Mouse (Mus musculus): ENCODE measurements at regions not wholly inside any gene's neighbourhood (a gene's known extent, or its start where the extent isn't known, plus 50 kb on each side); places are given as distances from the start of the nearest gene placed in this dataset.

- no peaks in the 10 kb centered on the region for H3K36me3 ChIP-seq
- H3K4me1 ChIP-seq, result no peaks in the 10 kb centered on the region
- no peaks in the 10 kb centered on the region for H3K27me3 ChIP-seq
- ATAC-seq (ENCODE audit: low FRiP score, low read depth), result no peak
- no peak overlapping the region for H3K27ac ChIP-seq
- H3K4me3 ChIP-seq, result no peak overlapping the region
- WGBS, result 93% methylated on average over 2 of the region's 2 CpGs
- no peak overlapping the region for H3K9ac ChIP-seq
- H3K9me3 ChIP-seq, result no peaks in the 10 kb centered on the region
- no peak overlapping the region for H3K4me2 ChIP-seq (replicated peaks)
Observed at GRCm38 (mm10) chr1:14613232-14613894, 1479.8 kb downstream of the 4930444P10Rik start.

GRCm38 (mm10) chr1:14609054-14609453 lies 1484.1 kb downstream of the 4930444P10Rik start:
- H3K27me3 ChIP-seq, result no peaks in the 10 kb centered on the region
- no peak for ATAC-seq (ENCODE audit: low FRiP score, low read depth)
- H3K27ac ChIP-seq, result no peak overlapping the region
- no peaks in the 10 kb centered on the region for H3K4me1 ChIP-seq
- no peaks in the 10 kb centered on the region for H3K36me3 ChIP-seq
- no peak overlapping the region for H3K9ac ChIP-seq
- H3K9me3 ChIP-seq, result no peaks in the 10 kb centered on the region
- no peak overlapping the region for H3K4me3 ChIP-seq
- no peak overlapping the region for H3K4me2 ChIP-seq (replicated peaks)
- WGBS, result 20% methylated on average over 2 of the region's 2 CpGs

GRCm38 (mm10) chr1:14595961-14596360 lies 1497.2 kb downstream of the 4930444P10Rik start:
- H3K36me3 ChIP-seq, result no peaks in the 10 kb centered on the region
- no peak overlapping the region for H3K27ac ChIP-seq
- no peaks in the 10 kb centered on the region for H3K9me3 ChIP-seq
- no peak overlapping the region for H3K4me2 ChIP-seq (replicated peaks)
- H3K9ac ChIP-seq, result no peak overlapping the region
- H3K4me1 ChIP-seq, result no peaks in the 10 kb centered on the region
- H3K4me3 ChIP-seq, result no peak overlapping the region
- H3K27me3 ChIP-seq, result 0 out of 2 replicates have a peak, but pooled peaks cover 3% of the 10 kb centered on the region
- WGBS, result 62% methylated on average over 1 of the region's 1 CpGs
- ATAC-seq (ENCODE audit: low FRiP score, low read depth), result no peak

GRCm38 (mm10) chr1:14589905-14590304 lies 1503.2 kb downstream of the 4930444P10Rik start:
- Histone ChIP-seq H3K4me3 (no peak overlapping the region), H3K9ac (no peak overlapping the region), H3K36me3 (no peaks in the 10 kb centered on the region), H3K27me3 (peaks cover 13% of the 10 kb centered on the region), H3K4me2 (replicated peaks) (no peak overlapping the region), H3K9me3 (no peaks in the 10 kb centered on the region), H3K27ac (no peak overlapping the region), H3K4me1 (no peaks in the 10 kb centered on the region)
- ATAC-seq (ENCODE audit: low FRiP score, low read depth), result no peak
- 87% methylated on average over 5 of the region's 5 CpGs for WGBS

GRCm38 (mm10) chr1:14579376-14579775 lies 1513.7 kb downstream of the 4930444P10Rik start:
- H3K4me2 ChIP-seq (replicated peaks), result no peak overlapping the region
- no peak for ATAC-seq (ENCODE audit: low FRiP score, low read depth)
- no peaks in the 10 kb centered on the region for H3K9me3 ChIP-seq
- no peaks in the 10 kb centered on the region for H3K36me3 ChIP-seq
- no peak overlapping the region for H3K4me3 ChIP-seq
- 90% methylated on average over 1 of the region's 1 CpGs for WGBS
- H3K9ac ChIP-seq, result no peak overlapping the region
- peaks cover 35% of the 10 kb centered on the region for H3K27me3 ChIP-seq
- no peak overlapping the region for H3K27ac ChIP-seq
- no peaks in the 10 kb centered on the region for H3K4me1 ChIP-seq

- 93% methylated on average over 1 of the region's 1 CpGs for whole genome bisulfite sequencing
- ATAC-seq (ENCODE audit: low FRiP score, low read depth), result no peak
- no peak overlapping the region for H3K27ac ChIP-seq
- H3K36me3 ChIP-seq, result no peaks in the 10 kb centered on the region
- no peak overlapping the region for H3K9ac ChIP-seq
- H3K27me3 ChIP-seq, result peaks cover 51% of the 10 kb centered on the region
- no peak overlapping the region for H3K4me2 ChIP-seq (replicated peaks)
- H3K4me1 ChIP-seq, result no peaks in the 10 kb centered on the region
- no peak overlapping the region for H3K4me3 ChIP-seq
- H3K9me3 ChIP-seq, result no peaks in the 10 kb centered on the region
Observed at GRCm38 (mm10) chr1:14576263-14576662, 1516.9 kb downstream of the 4930444P10Rik start.

GRCm38 (mm10) chr1:14570562-14570981 lies 1522.6 kb downstream of the 4930444P10Rik start:
- Histone ChIP-seq H3K4me2 (replicated peaks) (no peak overlapping the region), H3K9ac (no peak overlapping the region), H3K9me3 (no peaks in the 10 kb centered on the region), H3K27me3 (peaks cover 55% of the 10 kb centered on the region), H3K27ac (no peak overlapping the region), H3K36me3 (no peaks in the 10 kb centered on the region), H3K4me1 (peaks cover 5% of the 10 kb centered on the region), H3K4me3 (no peak overlapping the region)
- no peak for ATAC-seq (ENCODE audit: low FRiP score, low read depth)
- WGBS, result 29% methylated on average over 5 of the region's 5 CpGs

GRCm38 (mm10) chr1:14570113-14570512 lies 1523.0 kb downstream of the 4930444P10Rik start:
- Histone ChIP-seq H3K27me3 (peaks cover 57% of the 10 kb centered on the region), H3K36me3 (no peaks in the 10 kb centered on the region), H3K4me1 (peaks cover 5% of the 10 kb centered on the region), H3K27ac (no peak overlapping the region), H3K9me3 (no peaks in the 10 kb centered on the region), H3K4me3 (no peak overlapping the region), H3K4me2 (replicated peaks) (no peak overlapping the region), H3K9ac (no peak overlapping the region)
- WGBS, result 30% methylated on average over 3 of the region's 3 CpGs
- ATAC-seq (ENCODE audit: low FRiP score, low read depth), result no peak

- H3K4me1 ChIP-seq, result peaks cover 5% of the 10 kb centered on the region
- H3K9ac ChIP-seq, result no peak overlapping the region
- H3K9me3 ChIP-seq, result no peaks in the 10 kb centered on the region
- no peak overlapping the region for H3K27ac ChIP-seq
- WGBS, result 11% methylated on average over 4 of the region's 4 CpGs
- H3K36me3 ChIP-seq, result no peaks in the 10 kb centered on the region
- H3K4me2 ChIP-seq (replicated peaks), result no peak overlapping the region
- peaks cover 68% of the 10 kb centered on the region for H3K27me3 ChIP-seq
- no peak; the same call in 1 of the 2 replicates for ATAC-seq (ENCODE audit: low FRiP score, low read depth)
- H3K4me3 ChIP-seq, result no peak overlapping the region
Observed at GRCm38 (mm10) chr1:14567006-14567405, 1526.1 kb downstream of the 4930444P10Rik start.

GRCm38 (mm10) chr1:14566386-14566785 lies 1526.7 kb downstream of the 4930444P10Rik start:
- H3K27me3 ChIP-seq, result peaks cover 66% of the 10 kb centered on the region
- no peaks in the 10 kb centered on the region for H3K9me3 ChIP-seq
- ATAC-seq (ENCODE audit: low FRiP score, low read depth), result no peak
- no peak overlapping the region for H3K9ac ChIP-seq
- WGBS, result 41% methylated on average over 1 of the region's 1 CpGs
- H3K4me2 ChIP-seq (replicated peaks), result no peak overlapping the region
- H3K4me3 ChIP-seq, result no peak overlapping the region
- H3K4me1 ChIP-seq, result peaks cover 5% of the 10 kb centered on the region
- H3K27ac ChIP-seq, result no peak overlapping the region
- no peaks in the 10 kb centered on the region for H3K36me3 ChIP-seq
